Mouse (Mus musculus) stomach, postnatal 0 days (tissue): ENCODE measurements around the gene Abcb10. TPM values are rescaled to one million over a fixed set of nuclear protein-coding genes. Genes with fewer than 3 reads are reported as not detected.

ENCODE experiments used
- ATAC-seq: fragments of 200-750 bp; cut with Nextera tagmentation; 2 replicates; pipeline ENCODE4 v1.8.0; 2017; ENCODE audit not compliant: low FRiP score, low TSS enrichment
- DNase-seq: peaks from one replicate; pipeline ENCODE4 v3.0.0-alpha.2; 2016; ENCODE audit warnings: low spot score
- H3K27ac ChIP-seq: fragments of 300-500 bp; sonication (generic); replicated peaks from 2 replicates; pipeline ENCODE4 v1.5.1; 2014; ENCODE audit warnings: mild to moderate bottlenecking, control low read depth
- H3K27me3 ChIP-seq: fragments of 300-500 bp; sonication (generic); 2 replicates; pipeline ENCODE4 v1.6.1; 2014; ENCODE audit warnings: low read length; ENCODE audit not compliant: control insufficient read depth, insufficient read depth
- H3K36me3 ChIP-seq: fragments of 300-500 bp; sonication (generic); 2 replicates; pipeline ENCODE4 v1.6.1; 2014; ENCODE audit warnings: low read length, mixed read lengths; ENCODE audit not compliant: control insufficient read depth, insufficient read depth
- H3K4me1 ChIP-seq: fragments of 300-500 bp; sonication (generic); replicated peaks from 2 replicates; pipeline ENCODE4 v1.6.1; 2014; ENCODE audit warnings: antibody characterized with exemption; ENCODE audit not compliant: control insufficient read depth, insufficient read depth
- H3K4me2 ChIP-seq: fragments of 300-500 bp; sonication (generic); replicated peaks from 2 replicates; pipeline ENCODE4 v1.6.1; 2014; ENCODE audit warnings: low read depth, mild to moderate bottlenecking, control low read depth, moderate library complexity
- H3K4me3 ChIP-seq: fragments of 300-500 bp; sonication (generic); 2 replicates; pipeline ENCODE4 v1.5.1; 2014; ENCODE audit warnings: low read depth, low read length, control low read depth
- H3K9ac ChIP-seq: fragments of 300-500 bp; sonication (generic); 2 replicates; pipeline ENCODE4 v1.6.1; 2014; ENCODE audit warnings: mild to moderate bottlenecking, low read length, control low read depth, mixed read lengths
- H3K9me3 ChIP-seq: fragments of 300-500 bp; sonication (generic); 2 replicates; pipeline ENCODE4 v1.6.1; 2016; ENCODE audit warnings: low read length; ENCODE audit not compliant: control insufficient read depth
- CTCF ChIP-seq: IDR thresholded peaks from 2 replicates; pipeline ENCODE4 v1.5.1; 2016; ENCODE audit warnings: antibody characterized with exemption, low read depth, mild to moderate bottlenecking, moderate library complexity
- EP300 ChIP-seq: optimal IDR thresholded peaks from 2 replicates; pipeline ENCODE3; 2016; ENCODE audit warnings: antibody characterized with exemption
- WGBS: fragments of 180-500 bp; shearing (Covaris S2); extraction: QIAGEN DNeasy Blood & Tissue Kit; methylation state at CpG from one replicate; pipeline ENCODE4 v1.1.7; 2014; 5-methylcytosine and 5-hydroxymethylcytosine counted together
- microRNA counts: library from miRNA; unstranded; fragments of <30 nt; microRNA quantifications from one replicate; lab custom pipeline; 2015
- microRNA-seq: library from miRNA; unstranded; fragments of <30 nt; microRNA quantifications from one replicate; pipeline ENCODE4, GENCODE M21; 2016
- polyA plus RNA-seq: library from polyadenylated mRNA; unstranded; fragments of >200 nt; fragmentation: Nextera tagmentation; extraction: Ambion mirVana; gene quantifications from 2 replicates; pipeline ENCODE4 v1.2.1, GENCODE M21; 2015

Gene Abcb10
- polyA plus RNA-seq, 1 experiment from 2014 or later: 14.7 TPM

- TF ChIP-seq CTCF (no peak), EP300 (no peak)
- H3K27ac ChIP-seq: no peak overlapping the region
- WGBS: 92% methylated on average over 4 of the region's 4 CpGs
- no peak for ATAC-seq
- no peak for DNase-seq
- no peak overlapping the region for H3K9ac ChIP-seq
- H3K36me3 ChIP-seq: peaks cover 33% of the 10 kb centered on the region
- H3K9me3 ChIP-seq: no peaks in the 10 kb centered on the region
- H3K4me3 ChIP-seq: no peak overlapping the region
- no peaks in the 10 kb centered on the region for H3K4me1 ChIP-seq
- no peak overlapping the region for H3K4me2 ChIP-seq
- H3K27me3 ChIP-seq: no peaks in the 10 kb centered on the region
Measured at GRCm38 (mm10) chr8:123912265-123912664, 70.7 kb downstream of the Abcb10 start.

- no peak for TF ChIP-seq CTCF
- Histone ChIP-seq H3K4me1 (no peaks in the 10 kb centered on the region), H3K4me2 (no peak overlapping the region), H3K27me3 (no peaks in the 10 kb centered on the region), H3K9ac (no peak overlapping the region), H3K27ac (no peak overlapping the region), H3K36me3 (peaks cover 17% of the 10 kb centered on the region), H3K4me3 (no peak overlapping the region), H3K9me3 (no peaks in the 10 kb centered on the region)
- no peak for DNase-seq
- ATAC-seq: no peak
- 88% methylated on average over 6 of the region's 6 CpGs for whole genome bisulfite sequencing
Measured at GRCm38 (mm10) chr8:123907604-123908003, 75.3 kb downstream of the Abcb10 start.

- WGBS: 81% methylated on average over 7 of the region's 7 CpGs
- no peak for ATAC-seq
- no peak overlapping the region for H3K27ac ChIP-seq
- H3K27me3 ChIP-seq: no peaks in the 10 kb centered on the region
- H3K4me1 ChIP-seq: no peaks in the 10 kb centered on the region
- TF ChIP-seq EP300: no peak
- TF ChIP-seq CTCF: no peak
- no peaks in the 10 kb centered on the region for H3K9me3 ChIP-seq
- H3K4me3 ChIP-seq: no peak overlapping the region
- DNase-seq: no peak
- H3K36me3 ChIP-seq: peaks cover 8% of the 10 kb centered on the region; the same call in 1 of the 2 replicates
- no peak overlapping the region for H3K4me2 ChIP-seq
- H3K9ac ChIP-seq: no peak overlapping the region
Measured at GRCm38 (mm10) chr8:123902653-123903052, 80.3 kb downstream of the Abcb10 start.

MicroRNAs within 50 kb of the gene (microRNA counts, 519-probe panel; counts per million panel counts)
- microRNA mmu-miR-1967 (lab: Ali Mortazavi, UCI): not detected

Small RNA genes lying within 50 kb of the gene (microRNA-seq; reads per million reads assigned to microRNA genes)
- gene Mir1967: not detected

Other genes with a start within 250 kb of the Abcb10 start
- 25.8 and 27.0 TPM in 2 replicates for gene Rab4a, start 177.1 kb downstream of the Abcb10 start, polyA plus RNA-seq
- 0.91 and 1.2 TPM in 2 replicates for gene Ccsap, start 122.9 kb downstream of the Abcb10 start, polyA plus RNA-seq
- gene Acta1, start 88.4 kb downstream of the Abcb10 start, polyA plus RNA-seq: 23.1 and 27.2 TPM in 2 replicates
- 8.2 and 8.5 TPM in 2 replicates for gene Nup133, start 33.9 kb downstream of the Abcb10 start, polyA plus RNA-seq
- gene Taf5l, start 38.3 kb upstream of the Abcb10 start, polyA plus RNA-seq: 18.0 and 21.0 TPM in 2 replicates
- gene Urb2, start 38.4 kb upstream of the Abcb10 start, polyA plus RNA-seq: 1.2 and 1.6 TPM in 2 replicates
- 48.6 and 48.9 TPM in 2 replicates for gene Galnt2, start 248.3 kb upstream of the Abcb10 start, polyA plus RNA-seq